Mouse (Mus musculus) embryo, embryonic 11 days (tissue): ENCODE measurements at regions not wholly inside any gene's neighbourhood (a gene's known extent, or its start where the extent isn't known, plus 50 kb on each side); places are given as distances from the start of the nearest gene placed in this dataset.

Source experiments
- DNase-seq: peaks from one replicate; pipeline ENCODE4 v3.0.0-alpha.2; 2015

DNA sequence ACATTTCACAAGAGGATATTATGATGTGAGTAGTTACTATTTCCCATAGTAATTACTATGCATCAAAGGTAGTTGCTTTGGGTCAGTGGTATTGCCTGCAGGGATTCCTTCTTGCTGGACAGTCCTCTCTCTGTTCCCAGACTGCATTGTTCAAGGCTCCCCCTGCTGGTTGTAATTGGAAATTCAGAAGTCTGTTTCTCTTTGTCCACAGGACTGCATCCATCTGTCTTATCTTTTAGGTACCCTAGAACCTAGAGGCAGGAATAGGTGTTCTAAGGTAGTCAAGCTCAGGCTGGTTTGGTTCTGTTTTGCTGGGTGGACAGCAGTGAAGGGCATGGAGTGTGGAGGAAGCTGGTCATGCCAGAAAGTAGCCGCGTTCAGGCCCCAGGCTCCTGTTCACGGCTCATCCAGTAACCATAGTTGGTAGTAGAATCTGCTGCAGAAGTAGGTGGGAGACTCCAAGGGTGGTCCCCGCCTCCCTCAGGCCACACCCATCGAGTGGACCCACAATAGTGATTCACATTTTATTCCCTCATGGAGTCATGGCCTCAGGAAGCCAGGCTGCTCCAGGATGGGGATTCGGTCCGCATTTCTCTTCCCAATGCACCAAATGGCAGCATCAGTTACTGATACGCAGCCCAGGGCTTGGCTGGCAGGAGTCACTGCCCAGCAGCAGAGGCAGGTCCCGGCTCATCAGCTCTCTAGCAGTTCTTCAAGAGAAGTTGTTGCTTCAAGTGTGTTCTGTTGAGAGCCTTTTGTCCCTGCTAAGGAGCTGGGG is 51.7 kb upstream of the Caprin1 start:
- peak; percentile 80 for DNase-seq

DNA sequence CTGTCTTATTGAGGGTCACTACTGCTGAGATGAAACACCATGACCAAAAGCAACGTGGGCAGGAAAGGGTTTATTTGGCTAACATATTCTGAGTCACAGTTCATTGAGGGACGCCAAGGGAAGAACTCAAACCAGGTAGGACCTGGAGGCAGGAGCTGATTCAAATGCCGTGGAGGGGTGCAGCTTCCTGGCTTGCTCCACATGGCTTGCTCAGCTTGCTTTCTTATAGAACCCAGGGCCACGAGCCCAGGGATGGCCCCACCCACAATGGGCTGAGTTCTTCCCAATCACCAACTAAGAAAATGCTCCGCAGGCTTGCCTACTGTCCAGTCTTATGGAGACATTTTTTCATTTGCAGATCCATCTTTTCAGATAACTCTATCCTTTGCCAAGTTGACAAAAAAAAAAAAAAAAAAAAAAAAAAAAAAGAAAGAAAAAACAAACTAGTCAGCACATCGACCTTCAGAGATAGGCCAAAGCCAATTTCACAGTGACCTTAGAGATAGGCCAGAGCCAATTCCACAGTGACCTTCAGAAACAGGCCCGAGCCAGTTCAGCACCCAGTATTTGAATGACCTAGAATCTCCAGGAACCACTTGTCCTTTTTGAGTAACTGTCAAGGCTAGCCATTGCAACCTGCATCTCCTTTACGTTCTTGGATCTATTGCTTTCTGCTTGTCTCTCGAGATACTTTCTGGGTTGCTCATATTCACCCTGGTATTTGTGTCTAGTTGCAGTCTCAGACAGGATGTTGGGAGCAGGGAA is 52.5 kb upstream of the Caprin1 start:
- no peak for DNase-seq

DNA sequence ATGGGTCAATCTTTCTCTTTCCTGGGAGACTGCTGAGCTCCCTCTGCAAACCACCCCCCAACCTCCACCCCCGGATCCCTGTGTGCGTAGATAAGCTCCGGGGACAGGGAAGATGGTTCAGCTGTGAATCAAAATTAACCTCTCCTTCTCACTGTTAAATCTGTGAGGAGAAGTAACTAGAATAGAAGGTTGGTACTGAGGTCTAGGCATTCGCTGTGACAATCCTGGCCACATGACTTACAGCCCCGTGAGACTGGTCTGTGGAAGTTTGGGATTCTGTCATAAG is 53.0 kb upstream of the Caprin1 start:
- no peak for DNase-seq

GRCm38 (mm10) chr2:103851171-103851570 is 53.7 kb upstream of the Caprin1 start:
- DNase-seq = no peak

DNA sequence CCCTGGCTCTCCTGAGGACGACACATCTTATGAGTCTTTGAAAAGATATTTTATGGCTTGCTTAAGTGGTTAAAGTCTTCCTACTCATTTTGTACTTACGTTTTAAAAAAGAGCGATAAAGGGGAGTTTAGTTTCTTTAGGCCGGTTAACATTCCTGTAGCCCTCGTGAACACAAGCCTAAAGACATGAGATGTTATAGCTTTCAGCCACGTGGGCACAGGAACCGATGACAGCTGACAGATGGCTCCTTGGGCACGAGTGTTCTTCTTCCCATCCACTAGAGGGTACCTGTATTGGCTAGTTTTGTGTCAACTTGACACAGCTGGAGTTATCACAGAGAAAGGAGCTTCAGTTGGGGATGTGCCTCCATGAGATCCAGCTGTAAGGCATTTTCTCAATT is 63.8 kb upstream of the Caprin1 start:
- DNase-seq = no peak

- DNase-seq = no peak
These were observed 66.8 kb upstream of the Caprin1 start for GRCm38 (mm10) chr2:103864254-103864653.

DNA sequence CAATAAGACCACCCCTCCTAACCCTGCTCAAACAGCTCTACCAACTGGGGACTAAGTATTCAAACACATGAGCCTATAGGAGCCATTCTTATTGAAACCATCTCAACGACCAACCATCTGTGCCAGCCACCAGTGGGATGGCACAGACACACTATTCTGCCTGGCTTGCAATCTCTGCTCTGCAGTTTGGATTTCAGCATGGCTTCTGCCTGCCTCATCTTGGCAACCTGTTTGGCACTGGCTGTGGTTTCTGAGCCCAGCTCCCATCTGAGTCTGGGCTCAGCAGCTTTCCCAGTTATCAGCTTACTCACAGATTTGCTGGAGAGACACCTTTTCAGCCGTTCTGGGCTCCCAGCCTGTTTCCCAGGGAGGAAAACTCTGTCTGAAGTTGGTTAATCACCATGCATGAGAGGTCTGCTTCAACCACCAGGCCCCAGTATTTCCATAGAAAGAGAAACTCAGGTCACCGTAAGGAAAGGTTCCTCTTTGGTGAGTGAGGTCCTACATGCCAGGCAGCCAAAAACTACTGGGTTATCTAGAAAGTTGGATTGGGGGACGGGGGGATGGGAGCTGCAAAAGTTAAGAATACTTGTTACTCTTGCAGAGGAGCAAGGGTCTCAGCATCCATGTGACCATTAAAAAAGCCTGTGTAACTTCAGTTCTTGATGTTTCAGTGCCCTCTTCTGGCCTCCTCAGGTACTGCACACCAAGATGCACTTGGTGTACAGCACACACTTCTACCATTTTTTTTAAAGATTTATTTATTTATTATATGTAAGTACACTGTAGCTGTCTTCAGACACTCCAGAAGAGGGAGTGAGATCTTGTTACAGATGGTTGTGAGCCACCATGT is 68.1 kb upstream of the Caprin1 start:
- peak; percentile 49 for DNase-seq

GRCm38 (mm10) chr2:103867241-103867957 is 70.0 kb upstream of the Caprin1 start:
- DNase-seq = no peak

DNA sequence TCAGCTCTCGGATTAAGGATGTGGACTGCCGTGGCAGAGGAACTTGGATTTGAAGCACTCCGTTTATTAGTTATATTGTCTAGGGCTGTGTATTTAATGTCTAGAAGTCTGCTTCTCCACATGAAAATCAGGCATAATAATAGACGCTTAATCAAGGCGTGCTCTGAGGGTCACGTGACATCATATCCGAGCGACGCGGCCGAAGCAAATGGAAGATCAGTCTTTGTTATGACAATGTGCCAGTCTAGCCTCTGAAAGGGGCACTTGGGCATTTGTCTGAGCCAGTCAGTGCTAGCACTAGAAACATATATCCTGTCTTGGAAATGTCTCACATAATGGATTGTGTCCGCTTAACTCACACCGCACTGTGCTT is 70.5 kb upstream of the Caprin1 start:
- DNase-seq = no peak

DNA sequence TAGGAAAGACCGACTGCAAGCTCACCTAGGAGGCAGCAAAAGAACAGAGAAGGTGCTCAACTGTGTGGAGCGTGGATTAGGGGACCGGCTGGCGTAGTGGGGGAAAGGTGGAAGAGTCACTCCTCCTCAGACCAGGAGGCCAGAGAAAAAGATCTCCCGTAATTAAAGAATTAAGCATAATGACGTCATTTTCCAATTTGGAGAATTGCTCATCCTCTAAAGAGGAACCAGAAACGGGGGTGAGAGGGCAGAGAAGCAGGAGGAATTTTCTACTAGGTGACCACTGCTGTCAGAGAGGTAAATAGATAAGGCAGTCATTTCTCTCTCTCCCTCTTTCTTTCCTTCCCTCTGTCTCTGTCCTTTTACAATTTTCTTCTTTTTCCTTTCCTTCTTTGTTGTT is 71.2 kb upstream of the Caprin1 start:
- no peak for DNase-seq

- DNase-seq = peak; percentile 88
These were observed 74.2 kb upstream of the Caprin1 start for GRCm38 (mm10) chr2:103871522-103872276.

GRCm38 (mm10) chr2:103872277-103872636 is 74.8 kb upstream of the Caprin1 start:
- DNase-seq = no peak

DNA sequence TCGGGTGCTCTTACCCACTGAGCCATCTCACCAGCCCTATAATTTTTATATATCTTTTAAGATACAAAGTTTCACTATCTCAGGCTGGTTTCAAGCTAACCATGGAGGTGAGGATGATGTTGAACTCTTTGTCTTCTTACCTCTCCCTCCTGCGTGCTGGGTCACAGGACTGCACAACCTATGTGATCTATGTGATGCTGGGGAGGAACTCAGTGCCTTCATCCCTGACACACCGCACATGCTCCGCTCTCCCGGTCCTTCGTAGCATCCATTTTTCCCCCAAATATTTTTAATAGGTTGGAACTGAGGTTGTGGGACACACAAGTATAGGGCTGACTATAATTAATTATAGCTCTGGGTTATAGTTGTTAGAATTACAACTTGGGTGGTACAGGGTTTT is 75.9 kb upstream of the Caprin1 start:
- no peak for DNase-seq

DNA sequence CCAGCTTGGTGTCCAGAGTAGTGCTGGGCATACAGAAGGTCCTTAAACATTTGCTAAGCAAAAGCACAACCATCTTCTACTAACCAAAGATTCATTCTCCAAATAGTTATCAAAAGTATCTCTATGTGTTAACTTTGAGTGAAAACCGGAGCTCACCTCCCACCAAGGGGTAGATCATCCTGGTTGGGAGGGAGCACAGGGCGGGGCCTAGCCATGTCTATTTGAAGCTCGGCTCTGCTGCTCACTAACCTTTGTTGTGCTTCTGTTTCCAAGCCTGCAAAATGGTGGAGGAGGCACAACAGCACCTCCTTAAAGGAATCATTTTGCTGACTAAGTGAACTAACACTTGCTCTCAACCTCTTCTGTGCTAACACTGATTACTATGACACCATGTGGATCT is 77.0 kb upstream of the Caprin1 start:
- no peak for DNase-seq

DNA sequence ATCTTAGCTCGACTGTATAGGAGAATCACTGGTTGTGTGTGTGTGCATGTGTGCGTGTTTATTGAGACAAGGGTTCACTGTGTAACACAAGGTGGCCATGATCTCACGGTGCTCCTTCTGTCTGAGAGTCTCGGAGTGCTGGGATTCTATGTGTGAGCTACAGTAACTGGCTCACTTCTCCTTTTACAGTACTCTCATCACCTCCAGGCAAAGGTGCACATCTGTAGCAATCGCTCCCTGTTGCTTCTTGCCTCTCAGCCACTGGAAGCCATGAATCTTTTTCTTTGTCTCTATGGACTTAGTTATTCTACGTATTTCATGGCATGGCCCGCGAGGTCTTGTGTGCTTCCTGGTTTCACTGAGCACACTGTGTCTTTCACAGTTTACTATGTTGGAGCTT is 78.3 kb upstream of the Caprin1 start:
- DNase-seq = no peak

DNA sequence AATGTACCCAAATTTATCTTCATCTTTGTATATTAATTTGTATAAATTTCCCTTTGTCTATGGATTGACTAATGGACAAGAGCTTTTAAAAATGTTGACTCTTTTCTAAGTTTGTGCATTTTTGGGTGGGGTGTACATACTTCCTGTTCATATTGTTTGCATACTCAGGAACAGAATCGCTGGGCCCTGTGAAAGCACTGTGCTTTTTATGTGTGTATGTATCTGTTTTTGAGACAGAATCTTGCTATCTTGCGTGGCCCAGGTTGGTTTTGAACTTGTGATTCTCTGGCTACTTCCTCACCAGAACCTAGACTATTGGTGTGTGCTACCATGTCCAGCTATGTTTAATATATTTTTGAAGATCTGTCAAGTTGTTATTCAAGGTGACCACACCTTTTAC is 78.8 kb upstream of the Caprin1 start:
- DNase-seq = no peak

GRCm38 (mm10) chr2:103881026-103881763 is 76.6 kb upstream of the Lmo2 start:
- DNase-seq = peak; percentile 51

DNA sequence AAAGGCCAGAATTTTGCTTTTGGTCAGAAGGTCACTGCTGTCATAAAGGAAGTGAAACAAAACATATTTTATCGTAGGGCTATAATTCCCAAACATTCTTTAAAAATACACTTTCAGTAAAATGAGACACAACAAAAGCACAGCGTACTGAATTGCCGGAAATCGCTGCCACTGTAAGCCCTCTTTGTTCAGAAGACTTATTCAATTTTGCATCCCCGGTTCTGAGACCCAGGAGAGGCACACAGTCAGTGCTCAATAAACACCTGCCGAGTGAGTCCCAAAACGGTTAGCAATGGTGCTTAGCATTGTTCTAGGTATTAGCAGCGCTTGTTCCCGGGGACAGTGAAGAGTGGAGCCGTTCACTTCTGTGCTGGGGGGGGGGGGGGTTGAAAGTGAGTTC is 72.9 kb upstream of the Lmo2 start:
- no peak for DNase-seq

DNA sequence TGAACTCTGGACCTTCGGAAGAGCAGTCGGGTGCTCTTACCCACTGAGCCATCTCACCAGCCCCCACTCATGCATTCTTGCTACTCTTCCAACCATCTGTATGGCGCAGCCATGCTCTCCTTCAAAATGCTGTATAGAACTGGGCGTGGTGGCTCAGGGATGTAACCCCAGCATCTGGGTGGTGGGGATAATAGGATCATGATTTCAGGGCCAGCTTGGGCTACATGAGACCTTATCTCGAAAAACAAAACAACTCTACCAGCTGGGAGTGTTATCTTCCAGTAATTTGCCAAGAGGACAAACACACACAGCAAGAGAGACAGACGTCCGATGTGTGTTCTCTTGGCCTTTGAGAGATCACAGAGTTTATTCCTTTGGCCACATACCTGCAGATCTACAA is 69.8 kb upstream of the Lmo2 start:
- DNase-seq = no peak

DNA sequence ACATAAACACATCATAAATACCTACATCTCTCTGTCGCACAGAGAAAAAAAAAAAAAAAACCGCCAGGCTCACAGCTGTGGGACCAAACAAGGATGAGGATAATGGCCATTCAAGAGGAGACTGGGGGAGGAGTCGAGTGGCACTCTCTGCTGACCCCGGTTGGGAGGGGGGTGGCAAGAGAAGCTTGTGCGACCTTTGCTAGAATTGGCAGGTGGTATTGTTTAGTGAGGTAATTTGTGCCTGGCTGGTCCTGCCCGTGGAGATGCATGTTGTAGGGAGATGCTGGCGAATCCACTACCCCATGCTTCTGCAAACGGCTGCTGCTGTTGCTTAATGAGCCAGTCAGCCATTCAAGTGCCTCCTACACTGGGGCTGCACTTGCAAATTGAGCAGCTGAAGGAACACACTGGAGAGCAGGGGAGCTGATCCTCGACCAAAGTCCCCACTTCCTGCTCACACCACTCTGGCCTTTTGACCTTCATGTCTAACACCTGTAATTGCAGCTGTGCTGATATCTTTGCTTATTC is 66.5 kb upstream of the Lmo2 start:
- DNase-seq = peak; percentile 70

DNA sequence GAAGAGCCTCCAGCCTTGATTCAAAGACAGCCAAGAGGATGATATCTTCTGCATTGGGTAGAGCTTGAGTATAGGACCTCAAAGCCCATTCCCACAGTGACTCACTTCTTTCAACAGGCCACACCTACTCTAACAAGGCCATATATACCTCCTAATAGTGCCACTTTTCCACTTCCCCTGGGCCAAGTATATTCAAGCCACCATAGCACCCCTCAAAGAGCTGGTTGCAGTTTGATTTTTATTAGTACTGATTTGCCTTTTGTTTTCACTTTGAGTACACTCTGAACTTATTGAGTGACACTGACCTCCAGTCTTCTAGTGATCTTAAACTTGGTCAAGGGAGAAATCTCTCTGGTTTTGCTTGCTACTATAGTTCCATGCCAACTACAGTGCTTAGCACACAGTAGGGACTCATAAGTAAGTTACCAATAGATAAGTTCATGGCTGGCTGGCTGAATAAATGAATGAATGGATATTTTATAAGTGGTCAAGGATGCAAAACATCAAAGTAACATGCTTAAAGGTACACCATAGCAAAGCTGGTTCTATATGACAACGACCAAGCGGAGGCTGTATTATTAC is 64.5 kb upstream of the Lmo2 start:
- DNase-seq = no peak
